Mouse (Mus musculus) retina, postnatal 7 days (tissue): ENCODE data around the gene Fras1.

Experiments
- DNase-seq: peaks from one replicate; pipeline ENCODE4 v3.0.0-alpha.2; 2012; ENCODE audit warnings: low read depth, low spot score

The Fras1 gene

GRCm38 (mm10) chr5:96785096-96785495, 411.3 kb downstream of the Fras1 start:
- no peak for DNase-seq

- no peak for DNase-seq
Observed at GRCm38 (mm10) chr5:96792422-96792821, 418.7 kb downstream of the Fras1 start.

DNA sequence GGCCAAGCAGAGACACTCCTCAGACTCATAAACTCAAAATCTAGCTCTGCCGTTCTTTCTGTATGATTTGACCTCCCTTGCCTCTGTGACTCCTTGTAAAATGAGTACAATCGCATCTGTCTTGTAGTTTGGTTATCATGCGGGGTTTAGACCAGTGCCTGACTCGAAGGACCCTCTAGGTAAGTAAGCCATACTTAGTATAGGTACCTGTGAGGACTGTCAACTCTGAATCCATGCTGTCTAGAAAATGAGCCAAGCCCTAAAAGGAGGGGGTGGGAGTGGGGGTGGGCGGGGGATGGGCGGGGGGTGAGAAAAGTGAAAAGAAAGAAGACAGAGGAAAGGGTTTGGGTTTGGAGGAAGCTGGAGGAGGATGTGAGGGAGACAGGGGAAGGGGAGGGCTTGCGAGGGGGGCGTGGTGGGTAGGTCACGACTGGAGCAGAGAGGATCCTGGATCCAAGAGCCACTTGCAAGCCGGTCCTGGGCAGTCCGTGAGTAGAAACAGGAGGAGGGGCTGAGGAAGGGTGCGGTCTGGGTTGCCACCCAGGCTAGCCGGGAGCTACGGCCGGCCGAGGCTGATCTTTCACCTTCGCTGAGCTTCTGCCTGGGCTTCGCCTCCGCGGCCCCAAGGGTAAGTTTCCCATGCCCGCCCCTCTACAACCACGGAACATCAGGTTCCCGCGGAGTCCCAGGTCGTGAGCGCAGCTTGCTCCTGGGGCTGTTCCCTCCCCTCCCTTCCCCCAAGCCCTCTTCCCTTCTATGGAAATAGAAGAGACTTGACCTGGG, 419.4 kb downstream of the Fras1 start, which contains the start of gene Anxa3:
Gene Anxa3 (plus strand): TSS at position 404 of the 783 bp plus-strand sequence.
- DNase-seq: no peak

- DNase-seq: no peak
Observed at GRCm38 (mm10) chr5:96793953-96794635, 420.3 kb downstream of the Fras1 start.

GRCm38 (mm10) chr5:96795752-96796151, 422.0 kb downstream of the Fras1 start:
- DNase-seq: no peak

DNA sequence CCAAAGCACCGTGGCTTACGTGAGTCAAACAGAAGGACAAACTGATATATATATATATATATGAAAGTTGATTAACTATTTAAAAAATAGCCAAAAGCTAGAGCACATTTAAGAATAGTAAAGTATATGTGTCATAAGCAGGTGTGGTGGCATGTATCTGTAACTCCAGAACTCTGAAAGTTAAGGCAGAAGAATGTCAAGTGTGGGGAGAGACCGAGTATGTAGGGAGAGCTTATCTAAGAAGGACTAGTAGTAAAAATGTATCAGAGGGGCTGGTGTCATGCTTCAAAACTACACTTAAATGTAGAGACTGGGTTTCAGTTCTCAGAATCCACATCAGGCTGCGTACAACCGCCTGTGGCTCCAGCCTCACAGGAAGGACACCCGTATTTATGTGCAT, 423.7 kb downstream of the Fras1 start:
- no peak for DNase-seq

DNA sequence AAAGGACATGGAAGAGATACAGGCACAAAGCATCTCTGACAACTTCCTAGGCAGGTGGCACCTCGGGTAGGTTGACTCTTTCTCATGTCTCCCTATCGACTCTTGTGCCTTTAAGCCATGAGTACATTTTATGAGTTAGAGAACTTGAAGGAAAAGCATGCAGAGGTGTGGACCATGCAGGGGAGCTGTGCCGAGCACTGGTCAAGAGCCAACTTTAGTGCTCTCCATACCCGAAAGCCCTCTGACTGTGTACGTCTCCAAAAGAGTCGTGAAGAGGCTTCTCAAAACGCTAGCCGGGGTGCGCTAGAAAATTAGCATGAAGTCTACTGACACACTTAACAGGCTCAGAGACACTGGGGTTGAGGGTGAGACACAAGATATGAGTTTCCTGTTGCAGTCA, 425.4 kb downstream of the Fras1 start:
- no peak for DNase-seq

DNA sequence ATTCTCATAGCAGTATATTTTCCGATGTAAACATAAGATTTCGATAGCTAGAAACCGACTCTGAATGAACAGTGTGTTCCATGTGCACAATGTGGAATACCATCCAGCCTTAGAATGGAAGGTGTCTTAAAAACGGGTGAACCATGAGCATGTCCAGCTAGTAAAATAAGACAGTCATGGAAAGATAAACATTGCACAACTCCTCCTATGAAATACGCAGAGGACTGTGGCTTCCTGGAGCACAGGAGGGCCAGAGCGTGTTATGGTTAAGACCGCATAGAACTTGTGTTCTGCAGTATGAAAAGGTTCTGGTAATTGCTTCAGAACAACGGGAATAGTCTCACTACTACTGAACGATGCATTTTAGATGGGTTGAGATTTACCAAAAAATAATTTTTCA, 426.2 kb downstream of the Fras1 start:
- DNase-seq: no peak

GRCm38 (mm10) chr5:96802185-96802584, 428.4 kb downstream of the Fras1 start:
- DNase-seq: no peak

- DNase-seq: no peak
Observed at GRCm38 (mm10) chr5:96803091-96803490, 429.3 kb downstream of the Fras1 start.

GRCm38 (mm10) chr5:96804304-96804703, 430.5 kb downstream of the Fras1 start:
- DNase-seq: no peak

- DNase-seq: no peak
Observed at GRCm38 (mm10) chr5:96804813-96805212, 431.1 kb downstream of the Fras1 start.

DNA sequence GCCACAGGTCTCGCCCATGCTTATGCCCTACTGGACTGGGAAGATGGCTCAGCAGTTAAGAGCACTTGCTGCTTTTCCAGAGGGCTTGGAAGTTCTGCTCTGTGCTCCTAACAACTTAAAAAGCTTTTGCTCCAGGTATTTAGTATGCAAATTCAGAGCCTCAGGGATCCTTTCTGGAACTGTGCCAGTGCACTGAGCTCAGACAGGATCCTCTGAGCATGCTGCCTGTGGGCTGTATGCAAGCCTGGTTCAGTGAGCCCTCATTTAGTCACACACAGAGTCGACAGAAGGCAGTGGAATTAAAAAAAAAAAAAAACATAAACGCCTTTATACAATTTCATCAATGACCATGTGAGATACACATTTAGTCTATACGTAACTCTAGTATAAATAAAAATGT, 436.9 kb downstream of the Fras1 start:
- DNase-seq: no peak

DNA sequence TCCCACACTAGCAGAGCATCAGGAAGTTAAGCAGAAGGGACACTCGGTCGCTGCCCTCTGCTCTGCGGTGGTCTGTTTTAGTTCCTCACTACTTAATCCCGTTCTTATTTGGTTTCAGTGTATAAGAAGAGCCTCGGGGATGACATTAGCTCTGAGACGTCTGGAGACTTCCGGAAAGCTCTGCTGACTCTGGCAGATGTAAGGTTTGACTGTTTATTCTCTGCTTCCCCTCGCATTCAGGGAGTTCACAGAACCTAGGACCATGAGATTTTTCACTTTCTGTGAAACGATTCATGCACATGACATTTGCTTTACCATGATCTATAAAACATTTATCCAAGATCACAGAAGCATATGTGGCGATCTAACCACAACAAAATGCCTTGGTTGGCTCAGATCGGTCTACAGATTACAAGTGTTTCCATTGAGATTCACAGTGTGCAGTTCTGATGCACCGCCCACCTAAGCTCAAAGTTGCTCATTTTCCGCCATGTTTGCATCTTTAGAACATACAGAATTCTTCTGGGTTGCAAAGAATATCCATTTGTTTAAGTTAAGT, 451.1 kb downstream of the Fras1 start:
- no peak for DNase-seq

DNA sequence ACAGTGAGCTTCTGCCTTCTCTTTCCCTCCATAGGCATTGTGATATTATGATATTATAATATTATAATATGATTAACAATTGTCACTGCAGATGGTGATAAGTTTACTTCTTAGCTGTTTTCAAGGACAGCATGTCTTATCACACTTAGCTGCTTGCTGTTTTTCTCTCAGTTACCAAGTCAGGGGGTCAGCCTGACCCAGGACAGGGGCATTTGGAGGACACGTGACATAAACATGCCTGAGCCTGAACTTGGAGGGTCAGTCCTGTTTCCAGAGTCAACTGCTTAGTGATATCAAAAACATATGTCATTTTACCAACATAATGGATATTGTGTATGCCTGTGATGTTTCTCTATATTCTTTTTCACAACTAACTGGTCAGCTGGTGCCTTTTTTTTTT, 453.4 kb downstream of the Fras1 start:
- DNase-seq: no peak
